Mouse (Mus musculus) myocyte (in vitro differentiated cells): Measurements from ENCODE around the gene Tiam2.

Experiments
- CEBPB ChIP-seq: IDR thresholded peaks from 2 replicates; pipeline ENCODE4 v1.6.1; 2011; ENCODE audit warnings: mild to moderate bottlenecking, moderate library complexity; ENCODE audit not compliant: poor library complexity, insufficient read depth, severe bottlenecking
- E2F4 ChIP-seq: IDR thresholded peaks from one replicate; pipeline ENCODE4 v1.6.1; 2011; ENCODE audit warnings: mild to moderate bottlenecking, control low read depth, moderate library complexity; ENCODE audit not compliant: insufficient read depth
- MAX ChIP-seq: IDR thresholded peaks from one replicate; pipeline ENCODE4 v1.6.1; 2011; ENCODE audit warnings: low read depth, mild to moderate bottlenecking, control low read depth
- MYOD1 ChIP-seq, 3 experiments: IDR thresholded peaks; one replicate each; pipeline ENCODE4 v1.6.1; 2011; ENCODE audit warnings: control low read depth in 2 of 3, low read depth in 2 of 3, mild to moderate bottlenecking in 2 of 3, moderate library complexity in 1 of 3; ENCODE audit not compliant: insufficient read length in 2 of 3, control insufficient read depth in 1 of 3
- MYOG ChIP-seq, 3 experiments: IDR thresholded peaks; one replicate each; pipeline ENCODE4 v1.6.1; 2011; ENCODE audit warnings: control low read depth in 2 of 3, low read depth in 2 of 3, mild to moderate bottlenecking in 2 of 3; ENCODE audit not compliant: insufficient read length in 2 of 3, control insufficient read depth in 1 of 3, insufficient read depth in 1 of 3
- POLR2A ChIP-seq: IDR thresholded peaks from one replicate; pipeline ENCODE4 v1.6.1; 2011; ENCODE audit warnings: low read depth, mild to moderate bottlenecking, control low read depth, moderate library complexity; ENCODE audit not compliant: insufficient read length
- POLR2AphosphoS2 ChIP-seq: IDR thresholded peaks from one replicate; pipeline ENCODE4 v1.6.1; 2011; ENCODE audit warnings: low read depth, control low read depth; ENCODE audit not compliant: insufficient read length
- REST ChIP-seq: IDR thresholded peaks from one replicate; pipeline ENCODE4 v1.6.1; 2011; ENCODE audit warnings: mild to moderate bottlenecking, control low read depth, moderate library complexity; ENCODE audit not compliant: insufficient read depth, insufficient read length
- TCF12 ChIP-seq: IDR thresholded peaks from one replicate; pipeline ENCODE4 v1.6.1; 2011; ENCODE audit warnings: mild to moderate bottlenecking, control low read depth; ENCODE audit not compliant: poor library complexity, insufficient read depth, severe bottlenecking
- TCF3 ChIP-seq: IDR thresholded peaks from one replicate; pipeline ENCODE4 v1.6.1; 2011; ENCODE audit warnings: low read depth, control low read depth; ENCODE audit not compliant: insufficient read length
- USF1 ChIP-seq: IDR thresholded peaks from one replicate; pipeline ENCODE4 v1.6.1; 2011; ENCODE audit warnings: low read depth, mild to moderate bottlenecking, control low read depth, moderate library complexity

DNA sequence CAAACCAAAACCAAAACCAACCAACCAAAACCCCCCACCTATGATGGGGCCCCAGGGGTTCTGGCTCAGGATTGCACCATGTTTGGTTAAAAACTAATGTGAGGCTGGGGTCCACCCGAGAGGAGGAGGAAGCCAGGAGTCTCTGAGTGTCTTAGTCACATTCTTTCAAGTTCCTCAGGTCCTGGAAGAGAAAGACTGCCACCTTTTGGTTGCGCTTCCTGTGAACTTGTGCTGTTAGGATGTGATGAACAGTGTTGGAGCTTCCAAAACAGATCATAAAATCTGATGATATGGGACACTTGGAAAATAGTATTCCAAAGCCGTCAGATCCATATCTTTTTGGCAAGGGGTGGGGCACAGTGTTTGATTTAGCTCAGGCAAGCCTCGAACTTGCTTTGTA lies 174.6 kb downstream of the Tiam2 start:
- TF ChIP-seq POLR2A (no peak), MYOG (IDR thresholded peaks at IDR 0.05; ENCODE audit: control insufficient read depth in 1 of 3, insufficient read depth in 1 of 3, insufficient read length in 2 of 3, low read depth in 2 of 3) (no peak), E2F4 (no peak), MAX (no peak), POLR2AphosphoS2 (no peak), USF1 (no peak), TCF3 (no peak), REST (no peak), CEBPB (no peak), MYOD1 (IDR thresholded peaks at IDR 0.05; ENCODE audit: control insufficient read depth in 1 of 3, insufficient read length in 2 of 3, low read depth in 2 of 3) (no peak), TCF12 (no peak)
